Comparison of ENCODE assay signal across 8 mouse cellular contexts in genomic region chr2:170344502-170345409, GRCm38 (mm10).
DNase-seq lines count a peak whose midpoint lies in the region; ATAC-seq and TF ChIP-seq lines count a peak whose summit lies in the region.

No protein-coding gene starts in this region.

- H3K9me3 ChIP-seq in lung, embryonic 14.5 days (ENCODE audit: low read depth, low read length): no peaks in the 10 kb centered on the region
- H3K9me3 ChIP-seq in hindbrain, embryonic 11.5 days (ENCODE audit: control insufficient read depth, low read length): no peaks in the 10 kb centered on the region
- no peaks in the 10 kb centered on the region for H3K9me3 ChIP-seq in limb, embryonic 14.5 days (ENCODE audit: control insufficient read depth, low read length)
- no peaks in the 10 kb centered on the region for H3K9me3 ChIP-seq in stomach, embryonic 16.5 days (replicated peaks; ENCODE audit: control insufficient read depth, low read length)

- peak overlapping the region; percentile 83 for H3K27ac ChIP-seq in lung, embryonic 14.5 days (ENCODE audit: low read depth)
- H3K27ac ChIP-seq in hindbrain, embryonic 11.5 days (ENCODE audit: low read depth, low read length): peak overlapping the region; percentile 43; the same call in 1 of the 2 replicates
- peak overlapping the region; percentile 87 for H3K27ac ChIP-seq in limb, embryonic 14.5 days (replicated peaks; ENCODE audit: low read depth, low read length)
- H3K27ac ChIP-seq in stomach, embryonic 16.5 days (ENCODE audit: low read length): peak overlapping the region; percentile 96

- 15% methylated on average over 18 of the region's 18 CpGs for WGBS in lung, embryonic 14.5 days
- 49% methylated on average over 17 of the region's 18 CpGs for WGBS in lung, adult 2 months
- 14% methylated on average over 16 of the region's 18 CpGs for WGBS in hindbrain, embryonic 11.5 days
- WGBS in limb, embryonic 14.5 days: 12% methylated on average over 18 of the region's 18 CpGs
- WGBS in stomach, embryonic 16.5 days: 12% methylated on average over 17 of the region's 18 CpGs

- no peak for TF ChIP-seq CTCF in lung, embryonic 14.5 days (IDR thresholded peaks at IDR 0.05; ENCODE audit: low read depth)
- no peak for TF ChIP-seq CTCF in lung, adult 2 months (IDR thresholded peaks at IDR 0.05; ENCODE audit: insufficient read depth, low read length)

- H3K27me3 ChIP-seq in lung, embryonic 14.5 days (ENCODE audit: insufficient read depth, low read length): no peaks in the 10 kb centered on the region
- H3K27me3 ChIP-seq in hindbrain, embryonic 11.5 days (ENCODE audit: control insufficient read depth, insufficient read depth, low read length): no peaks in the 10 kb centered on the region
- H3K27me3 ChIP-seq in limb, embryonic 14.5 days (ENCODE audit: control insufficient read depth, insufficient read depth, low read length): no peaks in the 10 kb centered on the region
- H3K27me3 ChIP-seq in stomach, embryonic 16.5 days (ENCODE audit: control insufficient read depth, insufficient read depth, low read length): no peaks in the 10 kb centered on the region

- H3K4me3 ChIP-seq in lung, embryonic 14.5 days (ENCODE audit: low read depth, low read length): no peak overlapping the region
- no peak overlapping the region for H3K4me3 ChIP-seq in lung, adult 2 months (replicated peaks; ENCODE audit: extremely low read depth, low read depth, low read length)
- no peak overlapping the region for H3K4me3 ChIP-seq in hindbrain, embryonic 11.5 days (ENCODE audit: low read depth, low read length)
- H3K4me3 ChIP-seq in limb, embryonic 14.5 days (replicated peaks; ENCODE audit: low read length): no peak overlapping the region
- H3K4me3 ChIP-seq in stomach, embryonic 16.5 days (replicated peaks; ENCODE audit: low read length): peak overlapping the region; percentile 13

- H3K36me3 ChIP-seq in lung, embryonic 14.5 days (ENCODE audit: insufficient read depth): no peaks in the 10 kb centered on the region
- no peaks in the 10 kb centered on the region for H3K36me3 ChIP-seq in hindbrain, embryonic 11.5 days (ENCODE audit: control insufficient read depth, insufficient read depth, low read length)
- no peaks in the 10 kb centered on the region for H3K36me3 ChIP-seq in limb, embryonic 14.5 days (ENCODE audit: control insufficient read depth, insufficient read depth, low read length)
- no peaks in the 10 kb centered on the region for H3K36me3 ChIP-seq in stomach, embryonic 16.5 days (ENCODE audit: control insufficient read depth, insufficient read depth, low read length)

- no peak for ATAC-seq in lung, embryonic 14.5 days (ENCODE audit: insufficient read depth)
- ATAC-seq in hindbrain, embryonic 11.5 days (ENCODE audit: low FRiP score): no peak
- ATAC-seq in limb, embryonic 14.5 days (ENCODE audit: low FRiP score, low read depth): peak; percentile 7; the same call in 1 of the 2 replicates
- ATAC-seq in stomach, embryonic 16.5 days (ENCODE audit: insufficient read depth, low FRiP score): no peak; the same call in 1 of the 2 replicates

- peak; percentile 54 for DNase-seq in lung, embryonic 14.5 days
- DNase-seq in lung, adult 2 months: no peak
- peak; percentile 35 for DNase-seq in hindbrain, embryonic 11.5 days (ENCODE audit: low spot score)
- no peak for DNase-seq in limb, embryonic 14.5 days (ENCODE audit: low spot score)
- DNase-seq in urinary bladder, postnatal 4 days (ENCODE audit: low spot score in 2 of 2): no peak
- no peak for DNase-seq in cerebellum, postnatal 25 days
- DNase-seq in gastrocnemius, postnatal 25 days: no peak

- 0 out of 2 replicates have a peak overlapping the region, but pooled peaks have one; percentile 7 for H3K4me2 ChIP-seq in lung, embryonic 14.5 days
- H3K4me2 ChIP-seq in hindbrain, embryonic 11.5 days (replicated peaks; ENCODE audit: low read depth, low read length): no peak overlapping the region
- H3K4me2 ChIP-seq in limb, embryonic 14.5 days (replicated peaks; ENCODE audit: low read depth, low read length, severe bottlenecking): 0 out of 2 replicates have a peak overlapping the region, but pooled peaks have one; percentile 37
- peak overlapping the region; percentile 40 for H3K4me2 ChIP-seq in stomach, embryonic 16.5 days (ENCODE audit: low read depth, low read length)

- H3K9ac ChIP-seq in lung, embryonic 14.5 days: no peak overlapping the region
- H3K9ac ChIP-seq in hindbrain, embryonic 11.5 days (ENCODE audit: low read depth, low read length): no peak overlapping the region; the same call in 1 of the 2 replicates
- peak overlapping the region; percentile 31; the same call in 1 of the 2 replicates for H3K9ac ChIP-seq in limb, embryonic 14.5 days (ENCODE audit: low read depth, low read length, severe bottlenecking)
- peak overlapping the region; percentile 67 for H3K9ac ChIP-seq in stomach, embryonic 16.5 days (ENCODE audit: low read length)

- TF ChIP-seq POLR2A in lung, adult 2 months (IDR thresholded peaks at IDR 0.05; ENCODE audit: borderline replicate concordance, extremely low read depth, low read depth, low read length): no peak
- TF ChIP-seq POLR2A in limb, embryonic 14.5 days (IDR thresholded peaks at IDR 0.05; ENCODE audit: borderline replicate concordance, extremely low read depth, insufficient read depth, insufficient read length): no peak

- H3K4me1 ChIP-seq in lung, embryonic 14.5 days (ENCODE audit: insufficient read depth): peaks cover 30% of the 10 kb centered on the region
- no peaks in the 10 kb centered on the region for H3K4me1 ChIP-seq in lung, adult 2 months (ENCODE audit: control insufficient read depth, insufficient read depth, low read length)
- H3K4me1 ChIP-seq in hindbrain, embryonic 11.5 days (replicated peaks; ENCODE audit: control insufficient read depth, insufficient read depth, low read length): peaks cover 10% of the 10 kb centered on the region; the same call in 1 of the 2 replicates
- peaks cover 31% of the 10 kb centered on the region for H3K4me1 ChIP-seq in limb, embryonic 14.5 days (ENCODE audit: control insufficient read depth, insufficient read depth, low read length)
- peaks cover 37% of the 10 kb centered on the region for H3K4me1 ChIP-seq in stomach, embryonic 16.5 days (ENCODE audit: control insufficient read depth, insufficient read depth, low read length)

Comparison
In these comparisons a context has a peak if more than half of its experiments do, and no peak if none do; other contexts are left out.
1. DNase-seq: peak in lung, embryonic 14.5 days (single experiment) and hindbrain, embryonic 11.5 days (single experiment); none in lung, adult 2 months (single experiment), limb, embryonic 14.5 days (single experiment), urinary bladder, postnatal 4 days (0 of 2), cerebellum, postnatal 25 days (0 of 2) and gastrocnemius, postnatal 25 days (single experiment).
2. H3K27ac ChIP-seq: peak in every context shown above with its lines; median percentile 96 in stomach, embryonic 16.5 days; 87 in limb, embryonic 14.5 days; 83 in lung, embryonic 14.5 days; 43 in hindbrain, embryonic 11.5 days.
3. H3K9ac ChIP-seq: peak in limb, embryonic 14.5 days (single experiment) and stomach, embryonic 16.5 days (single experiment); none in lung, embryonic 14.5 days (single experiment) and hindbrain, embryonic 11.5 days (single experiment).